Mouse (Mus musculus) stomach, postnatal 0 days (tissue): Measurements from ENCODE around the gene Acot7.

Experiments used
- CTCF ChIP-seq: IDR thresholded peaks from 2 replicates; pipeline ENCODE4 v1.5.1; 2016; ENCODE audit warnings: antibody characterized with exemption, low read depth, mild to moderate bottlenecking, moderate library complexity
- EP300 ChIP-seq: optimal IDR thresholded peaks from 2 replicates; pipeline ENCODE3; 2016; ENCODE audit warnings: antibody characterized with exemption

DNA sequence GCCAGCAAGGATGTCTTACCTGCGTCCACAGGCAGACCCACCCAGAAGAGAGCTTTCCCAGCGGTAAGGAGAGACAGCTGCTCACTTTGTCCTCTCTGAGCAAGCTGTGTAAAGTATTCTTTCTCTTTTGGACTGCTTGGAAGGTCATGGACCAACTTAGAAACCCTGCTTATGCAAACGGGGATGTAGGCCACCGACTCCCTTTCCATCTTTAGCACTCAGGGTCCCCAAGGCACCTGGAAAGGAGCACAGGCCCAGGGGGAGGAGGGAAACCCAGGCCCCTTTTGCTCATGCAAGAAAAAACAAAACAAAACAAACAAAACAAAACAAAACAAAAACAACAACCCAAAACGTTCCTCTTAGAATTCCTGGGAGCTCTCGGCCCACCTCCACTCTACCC lies 113.6 kb downstream of the Acot7 start, which contains the start of gene Hes3:
- no peak for TF ChIP-seq CTCF
- TF ChIP-seq EP300, result no peak
